Mouse (Mus musculus) liver, postnatal 0 days (tissue): Measurements from ENCODE around the gene Igfbp2.

Experiments used
- CTCF ChIP-seq: sonication (generic); IDR thresholded peaks from 2 replicates; pipeline ENCODE4 v1.5.1; 2016; ENCODE audit warnings: antibody characterized with exemption, low read depth
- EP300 ChIP-seq: IDR thresholded peaks from 2 replicates; pipeline ENCODE4 v1.6.1; 2016; ENCODE audit warnings: antibody characterized with exemption, low read depth, mild to moderate bottlenecking

DNA sequence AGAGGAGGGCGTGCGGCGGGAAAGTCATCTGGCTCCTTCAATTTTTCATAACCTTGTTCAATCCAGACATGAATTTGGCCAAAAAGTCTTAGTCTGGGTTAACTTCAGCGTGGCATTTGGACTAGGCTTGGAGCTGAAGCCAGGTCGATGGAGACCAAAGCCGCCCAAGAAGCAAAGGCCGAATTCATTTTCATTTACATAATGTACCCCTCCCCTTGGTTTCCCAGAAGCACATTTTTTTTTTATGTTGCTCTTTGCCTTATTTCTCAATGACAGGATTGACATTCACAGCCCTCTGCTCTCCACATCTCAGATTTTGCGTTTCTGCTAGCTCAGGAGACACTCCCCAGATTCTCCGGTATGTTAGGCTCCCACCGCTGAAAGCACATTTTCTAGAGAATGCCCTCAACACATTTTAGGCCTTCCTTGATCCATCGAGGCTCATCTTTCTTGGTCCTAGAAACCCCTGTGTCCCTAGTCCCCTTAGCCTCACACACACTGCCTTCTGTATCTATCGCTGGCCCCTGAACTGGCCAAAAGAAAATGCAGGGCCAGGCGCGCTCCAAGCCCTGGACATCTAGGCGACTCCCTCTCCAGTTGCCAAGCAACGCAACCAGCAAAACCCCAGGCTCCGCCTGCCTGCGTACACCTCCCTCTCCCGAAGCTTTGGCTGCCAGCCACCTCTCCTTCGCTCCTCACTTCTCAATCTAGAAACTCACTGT lies 46.5 kb downstream of the Igfbp2 start:
- TF ChIP-seq CTCF (no peak), EP300 (no peak)
